Mouse (Mus musculus) heart, embryonic 16.5 days (tissue): ENCODE results near the gene Spag17. TPM values are rescaled to one million over a fixed set of nuclear protein-coding genes. Genes with fewer than 3 reads are reported as not detected.

ENCODE experiments used
- ATAC-seq: fragments of 200-750 bp; cut with Nextera tagmentation; replicated peaks from 2 replicates; pipeline ENCODE4 v1.8.0; 2017; ENCODE audit warnings: moderate number of reproducible peaks; ENCODE audit not compliant: insufficient read depth, low FRiP score; ENCODE audit errors: extremely low read depth
- H3K27ac ChIP-seq: fragments of 300-500 bp; sonication (generic); 2 replicates; pipeline ENCODE4 v1.5.1; 2014; ENCODE audit warnings: mild to moderate bottlenecking, low read length, control low read depth, moderate library complexity
- H3K27me3 ChIP-seq: fragments of 300-500 bp; sonication (generic); 2 replicates; pipeline ENCODE4 v1.6.1; 2014; ENCODE audit warnings: low read length, mixed read lengths; ENCODE audit not compliant: control insufficient read depth, insufficient read depth
- H3K36me3 ChIP-seq: fragments of 300-500 bp; sonication (generic); 2 replicates; pipeline ENCODE4 v1.6.1; 2014; ENCODE audit not compliant: control insufficient read depth, insufficient read depth
- H3K4me1 ChIP-seq: fragments of 300-500 bp; sonication (generic); 2 replicates; pipeline ENCODE4 v1.6.1; 2014; ENCODE audit warnings: low read length, mixed read lengths; ENCODE audit not compliant: control insufficient read depth, insufficient read depth
- H3K4me2 ChIP-seq: fragments of 300-500 bp; sonication (generic); 2 replicates; pipeline ENCODE4 v1.6.1; 2014; ENCODE audit warnings: low read depth, mild to moderate bottlenecking, control low read depth, low read length
- H3K4me3 ChIP-seq: fragments of 300-500 bp; sonication (generic); 2 replicates; pipeline ENCODE4 v1.5.1; 2014; ENCODE audit warnings: mild to moderate bottlenecking, control low read depth, low read length
- H3K9ac ChIP-seq: fragments of 300-500 bp; sonication (generic); 2 replicates; pipeline ENCODE4 v1.6.1; 2014; ENCODE audit warnings: low read length, control low read depth
- H3K9me3 ChIP-seq: fragments of 300-500 bp; sonication (generic); replicated peaks from 2 replicates; pipeline ENCODE4 v1.6.1; 2016; ENCODE audit warnings: low read length; ENCODE audit not compliant: control insufficient read depth
- WGBS: fragments of 180-500 bp; shearing (Covaris S2); extraction: QIAGEN DNeasy Blood & Tissue Kit; methylation state at CpG from one replicate; pipeline ENCODE4 v1.1.7; 2014; 5-methylcytosine and 5-hydroxymethylcytosine counted together
- polyA plus RNA-seq: library from polyadenylated mRNA; unstranded; fragments of >200 nt; fragmentation: Nextera tagmentation; extraction: Ambion mirVana; gene quantifications from 2 replicates; pipeline ENCODE4 v1.2.1, GENCODE M21; 2015

The Spag17 gene
- polyA plus RNA-seq, 1 experiment from 2014 or later: 0.21 TPM

GRCm38 (mm10) chr3:99945171-99945570 is 60.0 kb downstream of the Spag17 start:
- Histone ChIP-seq H3K4me2 (no peak overlapping the region), H3K4me3 (no peak overlapping the region), H3K36me3 (no peaks in the 10 kb centered on the region), H3K27ac (no peak overlapping the region; the same call in 1 of the 2 replicates), H3K9me3 (no peaks in the 10 kb centered on the region), H3K9ac (no peak overlapping the region), H3K27me3 (no peaks in the 10 kb centered on the region), H3K4me1 (no peaks in the 10 kb centered on the region)
- 50% methylated on average over 2 of the region's 2 CpGs for WGBS
- ATAC-seq: no peak

- Histone ChIP-seq H3K27me3 (no peaks in the 10 kb centered on the region), H3K4me3 (no peak overlapping the region), H3K4me1 (no peaks in the 10 kb centered on the region), H3K4me2 (no peak overlapping the region), H3K27ac (no peak overlapping the region), H3K9ac (no peak overlapping the region), H3K36me3 (no peaks in the 10 kb centered on the region), H3K9me3 (no peaks in the 10 kb centered on the region)
- 59% methylated on average over 9 of the region's 9 CpGs for WGBS
- ATAC-seq: no peak
These were observed 68.9 kb downstream of the Spag17 start for GRCm38 (mm10) chr3:99954039-99954602.

DNA sequence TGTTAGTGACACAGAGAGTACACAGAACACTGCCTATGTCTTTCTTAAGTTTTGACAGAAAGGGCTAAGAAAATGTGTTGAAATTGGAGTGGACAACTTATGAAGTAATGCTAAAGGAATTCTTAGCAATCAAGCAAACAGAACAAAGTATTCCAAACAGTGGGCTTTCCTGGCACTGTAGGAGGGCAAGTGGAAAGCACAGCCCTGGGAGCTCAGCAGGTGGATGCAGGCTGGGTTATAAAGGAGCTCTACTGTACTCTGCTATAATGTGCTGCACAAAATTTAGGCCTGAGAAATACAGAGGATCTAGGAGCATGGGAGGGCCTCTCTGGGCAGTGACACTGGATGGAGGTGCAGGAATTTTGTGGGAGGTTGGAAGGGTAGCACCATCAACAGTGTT is 71.3 kb downstream of the Spag17 start:
- H3K27me3 ChIP-seq: no peaks in the 10 kb centered on the region
- H3K4me2 ChIP-seq: no peak overlapping the region
- H3K4me1 ChIP-seq: no peaks in the 10 kb centered on the region
- no peak overlapping the region for H3K27ac ChIP-seq
- no peak for ATAC-seq
- H3K9me3 ChIP-seq: no peaks in the 10 kb centered on the region
- no peak overlapping the region for H3K4me3 ChIP-seq
- H3K36me3 ChIP-seq: no peaks in the 10 kb centered on the region
- H3K9ac ChIP-seq: no peak overlapping the region

DNA sequence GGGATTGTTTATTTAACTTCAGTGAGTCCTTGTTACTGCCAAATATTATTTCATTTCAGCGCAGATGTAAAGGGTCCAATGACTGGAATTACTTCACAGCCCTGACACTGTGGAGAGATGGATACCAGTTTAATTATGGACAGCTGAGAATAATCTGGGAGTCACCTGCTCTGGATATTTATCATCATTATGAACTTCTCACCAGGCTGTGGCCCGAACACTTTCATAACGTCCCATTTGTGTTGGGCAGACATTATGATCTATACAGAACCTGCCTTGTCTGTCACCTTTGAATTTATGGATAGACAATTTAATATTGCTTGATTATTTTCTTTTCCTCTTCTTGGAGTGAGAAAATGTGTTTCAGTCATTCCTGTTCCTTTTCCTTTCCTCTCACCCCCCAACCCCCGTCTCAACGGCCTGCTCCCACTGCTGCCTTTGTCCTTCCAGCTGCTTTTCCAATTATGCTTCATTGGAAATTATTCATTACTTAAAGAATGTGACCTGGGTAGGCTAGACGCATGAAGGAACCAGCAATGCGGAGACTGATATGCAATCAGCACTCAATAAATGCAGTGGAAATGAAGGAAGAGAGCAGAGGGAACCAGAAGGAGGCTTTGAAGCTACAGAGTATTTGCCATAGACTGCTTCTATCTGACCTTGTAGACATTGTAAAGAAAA is 74.7 kb downstream of the Spag17 start:
- Histone ChIP-seq H3K4me3 (no peak overlapping the region), H3K27me3 (no peaks in the 10 kb centered on the region), H3K4me2 (no peak overlapping the region), H3K27ac (no peak overlapping the region), H3K4me1 (no peaks in the 10 kb centered on the region), H3K9me3 (no peaks in the 10 kb centered on the region), H3K36me3 (no peaks in the 10 kb centered on the region), H3K9ac (no peak overlapping the region)
- ATAC-seq: no peak
- WGBS: 64% methylated on average over 7 of the region's 7 CpGs

GRCm38 (mm10) chr3:99964345-99964744 is 79.1 kb downstream of the Spag17 start:
- Histone ChIP-seq H3K27me3 (no peaks in the 10 kb centered on the region), H3K36me3 (no peaks in the 10 kb centered on the region), H3K9me3 (no peaks in the 10 kb centered on the region), H3K4me2 (no peak overlapping the region), H3K9ac (no peak overlapping the region), H3K27ac (no peak overlapping the region), H3K4me1 (no peaks in the 10 kb centered on the region), H3K4me3 (no peak overlapping the region)
- WGBS: 85% methylated on average over 6 of the region's 6 CpGs
- no peak for ATAC-seq

GRCm38 (mm10) chr3:99965863-99966262 is 80.7 kb downstream of the Spag17 start:
- 62% methylated on average over 4 of the region's 4 CpGs for WGBS
- H3K9me3 ChIP-seq: no peaks in the 10 kb centered on the region
- H3K36me3 ChIP-seq: no peaks in the 10 kb centered on the region
- ATAC-seq: no peak
- H3K4me3 ChIP-seq: no peak overlapping the region
- H3K9ac ChIP-seq: no peak overlapping the region
- H3K27me3 ChIP-seq: no peaks in the 10 kb centered on the region
- H3K4me2 ChIP-seq: no peak overlapping the region
- no peak overlapping the region for H3K27ac ChIP-seq
- peaks cover 2% of the 10 kb centered on the region; the same call in 1 of the 2 replicates for H3K4me1 ChIP-seq

DNA sequence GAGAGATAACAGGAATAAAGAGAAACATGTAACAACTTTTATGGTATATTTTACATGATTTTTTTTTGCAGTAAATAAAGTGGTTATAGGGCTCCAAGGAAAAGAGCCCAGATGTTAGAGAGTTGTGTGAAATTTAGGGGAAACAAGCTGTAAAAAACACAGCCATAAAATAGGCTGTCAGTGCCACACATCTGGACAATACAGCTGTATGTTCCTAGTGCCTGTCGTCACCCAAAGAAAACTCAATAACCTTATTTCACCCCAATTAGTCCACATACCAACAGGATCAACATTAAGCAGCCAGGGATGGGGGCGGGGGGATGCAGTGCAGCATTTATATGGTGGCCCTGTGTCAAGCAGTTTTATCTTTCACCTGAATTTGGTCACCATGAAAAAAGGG is 81.1 kb downstream of the Spag17 start:
- H3K27me3 ChIP-seq: no peaks in the 10 kb centered on the region

GRCm38 (mm10) chr3:99970766-99971165 is 85.6 kb downstream of the Spag17 start:
- ATAC-seq: no peak
- WGBS: 36% methylated on average over 5 of the region's 5 CpGs
- Histone ChIP-seq H3K4me1 (peaks cover 4% of the 10 kb centered on the region; the same call in 1 of the 2 replicates), H3K27ac (no peak overlapping the region), H3K4me2 (no peak overlapping the region), H3K9me3 (no peaks in the 10 kb centered on the region), H3K36me3 (no peaks in the 10 kb centered on the region), H3K27me3 (no peaks in the 10 kb centered on the region), H3K9ac (no peak overlapping the region), H3K4me3 (no peak overlapping the region)

More for the DNA sequence above, 81.1 kb downstream of the Spag17 start:
- Histone ChIP-seq H3K27ac (no peak overlapping the region), H3K4me2 (no peak overlapping the region), H3K4me3 (no peak overlapping the region), H3K36me3 (no peaks in the 10 kb centered on the region), H3K4me1 (peaks cover 4% of the 10 kb centered on the region; the same call in 1 of the 2 replicates), H3K9ac (no peak overlapping the region), H3K9me3 (no peaks in the 10 kb centered on the region)
- WGBS: 64% methylated on average over 2 of the region's 2 CpGs
- ATAC-seq: no peak

DNA sequence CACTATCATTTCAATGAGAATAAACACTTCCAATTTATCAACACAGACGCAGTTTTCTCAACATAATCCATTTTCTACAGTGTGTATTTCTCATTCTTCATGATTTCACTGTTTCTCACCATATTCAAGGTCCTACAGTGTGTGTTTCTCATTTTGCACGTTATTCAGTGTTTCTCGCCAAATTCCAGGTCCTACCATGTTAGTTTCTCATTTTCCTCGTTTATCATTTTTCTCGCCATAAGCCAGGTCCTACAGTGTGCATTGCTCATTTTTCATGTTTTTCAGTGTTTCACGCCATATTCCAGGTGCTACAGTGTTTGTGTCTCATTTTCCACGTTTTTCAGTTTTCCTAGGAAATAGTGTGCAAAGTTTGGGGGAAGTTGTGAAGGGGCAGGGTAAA is 95.8 kb downstream of the Spag17 start:
- Histone ChIP-seq H3K36me3 (no peaks in the 10 kb centered on the region), H3K4me1 (no peaks in the 10 kb centered on the region), H3K4me3 (no peak overlapping the region), H3K9me3 (no peaks in the 10 kb centered on the region), H3K27me3 (no peaks in the 10 kb centered on the region), H3K27ac (no peak overlapping the region), H3K9ac (no peak overlapping the region), H3K4me2 (no peak overlapping the region)
- WGBS: 55% methylated on average over 7 of the region's 7 CpGs
- ATAC-seq: no peak
